Mouse (Mus musculus) WW6 (cell line): ENCODE measurements around the gene Vim.
A peak's percentile ranks its signal among the peaks of the same experiment; 100 is the strongest.
"Not testable (repeated sequence)": the region's sequence is repeated elsewhere in the genome, so short reads cannot be mapped to it uniquely, and the experiment has no call there.

Source experiments
- DNase-seq: peaks from one replicate; pipeline ENCODE4 v3.0.0-alpha.2; 2013; ENCODE audit warnings: low read depth, low spot score

Gene Vim

GRCm38 (mm10) chr2:13570122-13570521 lies 3.6 kb upstream of the Vim start:
- no peak for DNase-seq

DNA sequence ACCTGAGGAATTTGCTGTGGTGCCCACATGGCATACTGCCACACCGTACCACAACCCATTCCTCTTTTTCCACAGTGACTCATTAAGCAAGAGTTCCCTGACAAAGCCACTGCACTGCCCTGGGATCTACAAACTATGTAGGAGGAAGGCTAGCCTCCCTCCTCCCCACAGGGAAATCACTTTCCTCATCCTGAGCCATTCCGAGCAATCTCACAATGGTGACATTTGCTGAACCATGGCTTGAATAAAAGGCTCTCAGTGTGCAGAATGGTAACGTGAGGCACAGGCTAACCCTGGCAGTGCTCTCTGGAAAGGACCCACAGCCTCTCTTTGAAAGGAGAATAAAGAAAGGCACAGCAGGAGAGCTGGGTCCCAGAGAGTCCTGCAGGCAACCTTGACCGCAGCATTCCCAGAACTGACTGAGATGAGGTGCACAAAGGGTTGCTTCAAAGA lies 1.6 kb upstream of the Vim start:
- DNase-seq, result no peak

GRCm38 (mm10) chr2:13572647-13573407 lies 900 bp upstream of the Vim start:
- no peak for DNase-seq

DNA sequence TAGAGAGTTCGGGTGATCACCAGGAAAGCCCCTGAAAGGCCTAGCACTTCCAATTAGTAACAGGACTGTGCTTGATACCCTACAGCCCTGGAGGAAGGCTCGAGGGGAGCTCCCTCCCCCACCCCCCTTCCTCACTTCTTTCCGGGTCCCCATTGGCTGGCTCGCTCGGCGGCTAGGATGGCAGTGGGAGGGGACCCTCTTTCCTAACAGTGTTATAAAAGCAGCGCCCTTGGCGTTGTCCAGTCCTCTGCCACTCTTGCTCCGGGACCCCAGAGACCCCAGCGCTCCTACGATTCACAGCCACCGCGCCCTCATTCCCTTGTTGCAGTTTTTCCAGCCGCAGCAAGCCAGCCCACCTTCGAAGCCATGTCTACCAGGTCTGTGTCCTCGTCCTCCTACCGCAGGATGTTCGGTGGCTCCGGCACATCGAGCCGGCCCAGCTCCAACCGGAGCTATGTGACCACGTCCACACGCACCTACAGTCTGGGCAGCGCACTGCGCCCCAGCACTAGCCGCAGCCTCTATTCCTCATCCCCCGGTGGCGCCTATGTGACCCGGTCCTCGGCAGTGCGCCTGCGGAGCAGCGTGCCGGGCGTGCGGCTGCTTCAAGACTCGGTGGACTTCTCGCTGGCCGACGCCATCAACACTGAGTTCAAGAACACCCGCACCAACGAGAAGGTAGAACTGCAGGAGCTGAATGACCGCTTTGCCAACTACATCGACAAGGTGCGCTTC lies 506 bp downstream of the Vim start:
- peak; percentile 45 for DNase-seq

DNA sequence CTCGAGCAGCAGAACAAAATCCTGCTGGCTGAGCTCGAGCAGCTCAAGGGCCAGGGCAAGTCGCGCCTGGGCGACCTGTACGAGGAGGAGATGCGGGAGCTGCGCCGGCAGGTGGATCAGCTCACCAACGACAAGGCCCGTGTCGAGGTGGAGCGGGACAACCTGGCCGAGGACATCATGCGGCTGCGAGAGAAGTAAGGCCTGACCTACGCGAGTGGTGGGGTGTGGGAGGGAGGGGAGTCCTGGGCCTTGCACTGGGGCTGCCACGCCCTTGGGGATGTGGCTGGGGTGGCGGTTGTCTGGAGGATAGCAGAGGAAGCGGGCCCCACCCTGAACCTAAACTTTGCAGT lies 1.0 kb downstream of the Vim start:
- DNase-seq, result peak; percentile 36

GRCm38 (mm10) chr2:13575287-13575801 lies 1.6 kb downstream of the Vim start:
- DNase-seq, result peak; percentile 38

- DNase-seq, result no peak
These were observed 2.2 kb downstream of the Vim start for GRCm38 (mm10) chr2:13575926-13576325.

DNA sequence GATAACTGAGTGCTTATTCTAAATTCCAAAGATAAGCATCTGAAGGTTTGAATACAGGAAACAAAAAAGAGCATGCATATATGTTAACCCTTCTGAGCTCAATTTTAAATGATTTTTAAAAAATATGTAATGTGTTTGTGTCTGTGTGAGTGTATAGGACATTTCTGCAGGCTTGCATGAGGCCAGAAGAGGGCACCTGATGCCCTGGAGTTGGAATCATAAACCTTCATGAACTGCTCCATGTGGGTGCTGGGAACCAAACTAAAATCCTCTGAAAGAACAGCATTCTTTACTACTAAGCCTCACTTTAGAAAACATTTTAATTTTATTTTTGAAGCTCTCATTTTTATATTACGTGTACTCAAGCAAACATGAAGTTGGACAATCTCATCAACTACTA lies 3.7 kb downstream of the Vim start:
- DNase-seq, result no peak

- no peak for DNase-seq
These were observed 4.9 kb downstream of the Vim start for GRCm38 (mm10) chr2:13578473-13579152.

- DNase-seq, result no peak
These were observed 5.6 kb downstream of the Vim start for GRCm38 (mm10) chr2:13579315-13579714.

- DNase-seq, result peak; percentile 18
These were observed 6.3 kb downstream of the Vim start for GRCm38 (mm10) chr2:13579991-13580390.

DNA sequence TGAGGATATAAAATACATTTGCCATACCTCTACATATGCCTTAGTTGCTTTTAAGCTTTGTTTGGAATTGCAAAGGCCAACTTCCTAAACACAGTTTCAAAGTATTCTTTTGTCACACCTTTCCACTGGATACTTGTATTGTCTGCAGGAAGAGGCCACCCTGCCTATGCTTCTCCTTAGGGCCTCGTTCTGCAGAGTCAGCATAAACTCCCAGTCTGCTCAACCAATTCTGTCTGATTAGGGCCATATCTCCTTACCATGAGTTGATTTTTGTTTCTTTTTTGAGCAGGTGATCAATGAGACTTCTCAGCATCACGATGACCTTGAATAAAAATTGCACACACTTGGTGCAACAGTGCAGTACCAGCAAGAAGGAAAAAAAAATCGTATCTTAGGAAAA lies 8.5 kb downstream of the Vim start:
- DNase-seq, result no peak

DNA sequence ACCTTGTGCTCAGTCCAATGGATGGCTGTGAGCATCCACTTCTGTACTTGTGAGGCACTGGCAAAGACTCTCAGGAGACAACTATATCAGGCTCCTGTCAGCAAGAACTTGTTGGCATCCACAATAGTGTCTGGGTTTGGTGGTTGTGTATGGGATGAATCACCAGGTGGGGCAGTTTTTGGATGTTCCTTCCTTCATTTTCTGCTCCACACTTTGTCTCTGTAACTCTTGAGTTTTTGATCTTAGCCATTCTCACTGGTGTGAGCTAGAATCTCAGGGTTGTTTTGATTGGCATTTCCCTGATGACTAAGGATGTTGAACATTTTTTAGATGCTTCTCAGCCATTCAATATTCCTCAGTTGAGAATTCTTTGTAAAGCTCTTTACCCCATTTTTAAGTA lies 10.0 kb downstream of the Vim start:
- not testable (repeated sequence) for DNase-seq

DNA sequence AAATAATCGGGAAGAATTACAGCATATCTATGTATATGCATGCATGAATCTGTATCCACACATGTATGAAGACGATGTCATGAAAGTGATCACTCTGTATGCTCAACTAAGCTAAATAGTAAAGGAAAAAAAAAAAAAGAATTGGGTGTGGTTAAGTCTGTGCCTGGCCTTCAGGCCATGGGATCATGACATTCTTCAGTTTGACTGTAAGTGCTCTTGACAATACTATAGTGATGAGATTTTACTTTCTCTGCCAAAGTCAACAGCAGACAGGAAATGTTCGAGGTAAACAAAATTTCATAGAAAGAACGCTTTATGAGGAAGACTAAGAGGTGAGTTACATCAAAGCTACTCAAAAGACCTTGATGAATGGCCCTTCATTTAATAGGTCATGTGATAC lies 19.6 kb downstream of the Vim start:
- DNase-seq, result no peak

DNA sequence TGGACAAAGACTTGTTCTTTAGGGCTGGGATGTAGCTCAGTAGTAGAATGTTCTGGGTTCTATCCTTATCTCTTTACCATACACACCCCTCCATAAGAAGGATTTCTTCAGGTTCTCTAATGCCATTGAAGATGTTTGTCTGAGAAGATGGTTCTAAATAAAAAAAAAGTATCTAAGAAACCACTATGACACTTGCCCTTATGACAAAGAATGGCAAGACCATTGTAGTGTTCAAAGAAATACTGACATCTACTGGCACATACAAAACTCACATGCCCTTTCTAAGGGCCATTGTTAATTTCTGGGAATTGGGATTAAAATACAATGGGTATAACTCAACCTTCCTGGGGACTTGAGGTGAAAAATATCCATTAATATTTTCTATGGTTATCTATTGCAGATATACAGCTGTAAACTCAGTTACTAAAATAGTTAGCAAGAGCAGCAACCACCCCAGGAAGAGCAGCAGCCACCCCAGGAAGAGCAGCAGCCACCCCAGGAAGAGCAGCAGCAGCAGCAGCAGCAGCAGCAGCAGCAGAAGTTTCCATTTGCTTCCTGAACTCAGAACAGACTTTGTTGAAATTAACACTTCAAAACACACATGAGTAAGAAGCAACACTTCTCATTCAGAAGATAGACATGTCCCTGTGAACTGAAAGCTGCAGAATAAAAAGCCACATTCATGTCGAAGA lies 23.4 kb downstream of the Vim start:
- DNase-seq, result no peak

GRCm38 (mm10) chr2:13598166-13598565 lies 24.4 kb downstream of the Vim start:
- no peak for DNase-seq

GRCm38 (mm10) chr2:13603093-13603492 lies 29.4 kb downstream of the Vim start:
- no peak for DNase-seq

DNA sequence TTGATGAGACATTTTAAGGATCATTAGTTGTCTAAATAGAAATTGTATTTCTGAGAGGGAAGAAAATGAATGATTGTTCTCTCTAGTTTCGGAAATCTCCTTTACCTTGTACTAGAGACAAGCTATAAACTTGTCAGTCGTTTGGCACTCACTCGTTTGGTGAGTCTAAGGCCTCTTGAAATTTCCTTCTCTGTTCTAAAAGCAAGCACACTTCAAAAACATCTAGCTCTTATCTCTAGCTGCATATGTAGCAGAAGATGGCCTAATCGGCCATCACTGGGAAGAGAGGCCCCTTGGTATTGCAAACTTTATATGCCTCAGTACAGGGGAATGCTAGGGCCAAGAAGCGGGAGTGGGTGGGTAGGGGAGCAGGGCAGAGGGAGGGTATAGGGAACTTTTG lies 29.9 kb downstream of the Vim start:
- not testable (repeated sequence) for DNase-seq

DNA sequence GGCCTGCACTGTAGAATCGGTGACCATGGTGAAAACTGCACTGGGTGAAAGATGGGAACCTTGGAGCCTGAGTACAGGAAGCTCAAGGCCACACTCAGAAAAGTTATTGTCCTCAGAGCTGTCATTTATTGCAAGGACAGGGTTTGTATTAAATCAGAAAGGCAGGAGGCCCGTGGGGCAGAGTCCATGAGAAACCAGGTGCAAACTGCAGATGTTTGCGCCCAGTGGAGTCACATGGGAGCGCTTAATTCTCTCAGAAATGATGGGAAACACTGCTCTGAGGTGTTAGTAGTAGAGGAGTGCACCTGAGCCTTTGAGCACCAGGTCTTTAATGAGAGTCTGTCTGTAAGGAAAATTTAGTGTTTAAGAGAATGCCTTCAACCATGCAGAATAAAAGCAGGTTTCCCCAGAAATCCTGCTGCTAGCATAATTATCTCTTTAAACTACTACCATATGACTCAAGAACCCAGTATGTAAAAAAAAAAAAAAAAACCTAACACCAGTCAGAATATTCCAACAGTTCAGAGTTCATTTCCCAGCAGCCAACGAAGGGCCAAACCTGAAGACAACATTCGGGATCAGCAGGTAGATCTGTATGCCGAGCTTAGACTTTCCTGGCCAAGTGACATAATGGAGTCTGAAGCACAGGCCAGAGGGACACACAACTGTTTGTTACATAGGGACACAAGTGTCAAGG lies 56.6 kb downstream of the Vim start:
- no peak for DNase-seq
